Mouse (Mus musculus) heart, postnatal 0 days (tissue): ENCODE data around the gene Srsf10. TPM values are rescaled to one million over a fixed set of nuclear protein-coding genes. Genes with fewer than 3 reads are reported as not detected.

Source experiments
- ATAC-seq: fragments of 200-750 bp; cut with Nextera tagmentation; 2 replicates; pipeline ENCODE4 v1.8.0; 2017; ENCODE audit warnings: low read depth, moderate number of reproducible peaks, moderate library complexity; ENCODE audit not compliant: insufficient read depth
- DNase-seq: peaks from one replicate; pipeline ENCODE4 v3.0.0-alpha.2; 2016; ENCODE audit warnings: low spot score
- H3K27ac ChIP-seq: fragments of 300-500 bp; sonication (generic); 2 replicates; pipeline ENCODE4 v1.5.1; 2014; ENCODE audit warnings: low read depth, mild to moderate bottlenecking
- H3K27me3 ChIP-seq: fragments of 300-500 bp; sonication (generic); 2 replicates; pipeline ENCODE4 v1.6.1; 2014; ENCODE audit warnings: low read length, mixed read lengths; ENCODE audit not compliant: control insufficient read depth, insufficient read depth
- H3K36me3 ChIP-seq: fragments of 300-500 bp; sonication (generic); replicated peaks from 2 replicates; pipeline ENCODE4 v1.6.1; 2014; ENCODE audit warnings: low read length, mixed read lengths; ENCODE audit not compliant: control insufficient read depth, insufficient read depth
- H3K4me1 ChIP-seq: fragments of 300-500 bp; sonication (generic); 2 replicates; pipeline ENCODE4 v1.6.1; 2014; ENCODE audit warnings: antibody characterized with exemption; ENCODE audit not compliant: control insufficient read depth, insufficient read depth
- H3K4me2 ChIP-seq: fragments of 300-500 bp; sonication (generic); 2 replicates; pipeline ENCODE4 v1.6.1; 2014; ENCODE audit warnings: low read depth, mild to moderate bottlenecking, low read length, moderate library complexity
- H3K4me3 ChIP-seq: fragments of 300-500 bp; sonication (generic); 2 replicates; pipeline ENCODE4 v1.5.1; 2014; ENCODE audit warnings: low read depth, low read length
- H3K9ac ChIP-seq: fragments of 300-500 bp; sonication (generic); replicated peaks from 2 replicates; pipeline ENCODE4 v1.6.1; 2014; ENCODE audit warnings: low read depth, low read length, mixed read lengths
- H3K9me3 ChIP-seq: fragments of 300-500 bp; sonication (generic); replicated peaks from 2 replicates; pipeline ENCODE4 v1.6.1; 2016; ENCODE audit warnings: low read length; ENCODE audit not compliant: control insufficient read depth
- CTCF ChIP-seq: IDR thresholded peaks from 2 replicates; pipeline ENCODE4 v1.5.1; 2016; ENCODE audit warnings: antibody characterized with exemption, control low read depth, low read depth
- EP300 ChIP-seq: IDR thresholded peaks from 2 replicates; pipeline ENCODE4 v1.6.1; 2016; ENCODE audit warnings: antibody characterized with exemption, low read depth
- WGBS: fragments of 180-500 bp; shearing (Covaris S2); extraction: QIAGEN DNeasy Blood & Tissue Kit; methylation state at CpG from one replicate; pipeline ENCODE4 v1.1.7; 2014; 5-methylcytosine and 5-hydroxymethylcytosine counted together
- polyA plus RNA-seq: library from polyadenylated mRNA; unstranded; fragments of >200 nt; fragmentation: Nextera tagmentation; extraction: Ambion mirVana; gene quantifications from 2 replicates; pipeline ENCODE4 v1.2.1, GENCODE M21; 2015
- total RNA-seq: library from RNA; depleted of rRNA; stranded (reverse); fragments of >200 nt; gene quantifications from 2 replicates; pipeline ENCODE4 v1.2.3, GENCODE M21; 2014; ENCODE audit warnings: low replicate concordance

Gene Srsf10
- total and polyA plus RNA-seq, 2 experiments from 2014 or later, result 63.6 to 97.0 TPM

GRCm38 (mm10) chr4:135856223-135857091 lies 910 bp downstream of the Srsf10 start:
- peak; percentile 75 for ATAC-seq
- H3K4me1 ChIP-seq, result peaks cover 31% of the 10 kb centered on the region
- under 1% methylated on average over 85 of the region's 91 CpGs for WGBS
- peak overlapping the region; percentile 90 for H3K9ac ChIP-seq
- peak overlapping the region; percentile 98 for H3K27ac ChIP-seq
- no peak for TF ChIP-seq CTCF
- TF ChIP-seq EP300, result no peak; the same call in 1 of the 2 replicates
- peak; percentile 74 for DNase-seq
- H3K4me2 ChIP-seq, result peak overlapping the region; percentile 83
- H3K27me3 ChIP-seq, result no peaks in the 10 kb centered on the region
- H3K4me3 ChIP-seq, result peak overlapping the region; percentile 93
- no peaks in the 10 kb centered on the region for H3K9me3 ChIP-seq
- H3K36me3 ChIP-seq, result no peaks in the 10 kb centered on the region

GRCm38 (mm10) chr4:135857597-135858186 lies 2.1 kb downstream of the Srsf10 start:
- Histone ChIP-seq H3K4me3 (peak overlapping the region; percentile 93), H3K9me3 (no peaks in the 10 kb centered on the region), H3K9ac (peak overlapping the region; percentile 90), H3K36me3 (peaks cover 10% of the 10 kb centered on the region), H3K4me2 (peak overlapping the region; percentile 83), H3K27me3 (no peaks in the 10 kb centered on the region), H3K4me1 (peaks cover 31% of the 10 kb centered on the region), H3K27ac (peak overlapping the region; percentile 25; the same call in 1 of the 2 replicates)
- TF ChIP-seq CTCF (no peak), EP300 (no peak)
- DNase-seq, result no peak
- ATAC-seq, result no peak
- WGBS, result 11% methylated on average over 7 of the region's 7 CpGs

- DNase-seq, result no peak
- Histone ChIP-seq H3K27ac (peak overlapping the region; percentile 53), H3K4me3 (no peak overlapping the region)
Measured at GRCm38 (mm10) chr4:135868996-135869395, 13.4 kb downstream of the Srsf10 start.

GRCm38 (mm10) chr4:135870227-135871023 lies 14.9 kb downstream of the Srsf10 start:
- no peak for ATAC-seq
- DNase-seq, result no peak
- Histone ChIP-seq H3K9ac (no peak overlapping the region), H3K27ac (peak overlapping the region; percentile 15; the same call in 1 of the 2 replicates), H3K9me3 (no peaks in the 10 kb centered on the region), H3K4me1 (peaks cover 42% of the 10 kb centered on the region), H3K4me2 (peak overlapping the region; percentile 45; the same call in 1 of the 2 replicates), H3K4me3 (peak overlapping the region; percentile 19; the same call in 1 of the 2 replicates), H3K27me3 (no peaks in the 10 kb centered on the region), H3K36me3 (peaks cover 34% of the 10 kb centered on the region)
- TF ChIP-seq CTCF (no peak), EP300 (no peak)
- 27% methylated on average over 2 of the region's 2 CpGs for WGBS

More at GRCm38 (mm10) chr4:135868996-135869395, 13.4 kb downstream of the Srsf10 start:
- WGBS, result 46% methylated on average over 2 of the region's 2 CpGs
- H3K9ac ChIP-seq, result no peak overlapping the region
- no peak for ATAC-seq
- TF ChIP-seq EP300, result no peak
- TF ChIP-seq CTCF, result no peak
- no peaks in the 10 kb centered on the region for H3K27me3 ChIP-seq
- no peak overlapping the region for H3K4me2 ChIP-seq
- H3K9me3 ChIP-seq, result no peaks in the 10 kb centered on the region
- peaks cover 34% of the 10 kb centered on the region for H3K36me3 ChIP-seq
- peaks cover 30% of the 10 kb centered on the region for H3K4me1 ChIP-seq

GRCm38 (mm10) chr4:135872015-135872414 lies 16.5 kb downstream of the Srsf10 start:
- WGBS, result 21% methylated on average over 3 of the region's 3 CpGs
- DNase-seq (no peak), ATAC-seq (no peak)
- H3K4me1 ChIP-seq, result peaks cover 55% of the 10 kb centered on the region
- H3K4me2 ChIP-seq, result peak overlapping the region; percentile 88
- no peak for TF ChIP-seq CTCF
- H3K36me3 ChIP-seq, result peaks cover 28% of the 10 kb centered on the region
- no peaks in the 10 kb centered on the region for H3K27me3 ChIP-seq
- H3K9ac ChIP-seq, result peak overlapping the region; percentile 88; the same call in 1 of the 2 replicates
- H3K27ac ChIP-seq, result peak overlapping the region; percentile 100; the same call in 1 of the 2 replicates
- peak overlapping the region; percentile 71 for H3K4me3 ChIP-seq
- H3K9me3 ChIP-seq, result no peaks in the 10 kb centered on the region
